Comparison of ENCODE assay signal across 24 mouse cellular contexts in the genomic region with DNA sequence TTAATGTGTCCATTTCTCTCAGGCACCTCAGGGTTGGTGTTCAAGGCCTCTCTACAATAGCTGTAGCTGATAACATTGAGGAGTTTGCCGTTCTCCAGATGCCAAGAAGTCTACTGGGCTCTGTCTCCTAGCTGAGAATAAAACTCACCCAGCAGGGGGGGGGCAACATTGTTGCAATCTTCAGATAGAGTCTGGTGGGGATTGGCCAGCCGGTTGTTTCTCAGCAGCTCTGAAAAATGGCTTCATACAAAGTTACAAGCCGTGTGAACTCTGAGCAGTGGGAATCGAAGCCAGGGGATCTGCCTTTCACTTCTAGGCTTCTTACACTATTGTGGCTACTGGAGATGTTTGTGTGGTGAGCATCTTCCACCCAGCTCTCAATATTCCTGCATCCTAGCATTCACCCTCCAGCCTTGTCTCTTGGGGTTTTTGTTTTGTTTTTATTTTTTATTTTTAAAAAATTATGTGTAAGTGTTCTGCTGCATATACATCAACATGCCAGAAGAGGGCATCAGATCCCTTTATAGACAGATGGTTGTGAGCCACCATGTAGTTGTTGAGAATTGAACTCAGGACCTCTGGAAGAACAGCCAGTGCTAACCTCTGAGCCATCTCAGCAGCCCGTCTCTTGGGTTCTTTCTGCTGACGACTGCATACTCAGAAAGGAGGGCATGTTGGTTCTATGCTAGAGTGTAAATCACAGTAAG. TPM values are rescaled to one million over a fixed set of nuclear protein-coding genes. Genes with fewer than 3 reads are reported as not detected.
DNase-seq lines count a peak whose midpoint lies in the region; ATAC-seq and TF ChIP-seq lines count a peak whose summit lies in the region.
"Had no signal": no experiment of that assay in that cellular context is flagged by ENCODE, and none has a peak within 500 bp of the region (broad histone marks: within the 10 kb centered on the region; RNA-seq: fewer than 3 reads in every experiment).

No protein-coding gene starts in this region.

- no peak for DNase-seq in hindbrain, postnatal 0 days (ENCODE audit: low spot score)
- peak; percentile 29 for DNase-seq in thymus, postnatal 0 days (ENCODE audit: low spot score)
- no peak for DNase-seq in thymus, adult 18-20 months
- DNase-seq in induced T-regulatory cell, adult 2 months (ENCODE audit: low read depth): peak; percentile 25
- no peak for DNase-seq in retina, embryonic 14.5 days (ENCODE audit: low spot score)
- no peak for DNase-seq in heart, postnatal 36 days
- DNase-seq: adrenal gland, postnatal 10 days; cerebellum, adult 9-11 months; gastrocnemius, postnatal 25 days; kidney, adult 2 months; kidney, postnatal 10 days; lung, adult 2 months; lung, postnatal 4 days; retina, postnatal 1 day; thymus, adult 2 months had no signal

- H3K27me3 ChIP-seq in hindbrain, postnatal 0 days (ENCODE audit: insufficient read depth, low read length): no peaks in the 10 kb centered on the region
- no peaks in the 10 kb centered on the region for H3K27me3 ChIP-seq in hindbrain, embryonic 16.5 days (replicated peaks; ENCODE audit: control insufficient read depth, insufficient read depth, low read length)
- H3K27me3 ChIP-seq: embryonic facial prominence, embryonic 12.5 days; forebrain, embryonic 13.5 days had no signal

- H3K9me3 ChIP-seq in hindbrain, postnatal 0 days (ENCODE audit: low read length): no peaks in the 10 kb centered on the region
- no peaks in the 10 kb centered on the region for H3K9me3 ChIP-seq in hindbrain, embryonic 16.5 days (ENCODE audit: control insufficient read depth, low read length)
- H3K9me3 ChIP-seq: embryonic facial prominence, embryonic 12.5 days; forebrain, embryonic 13.5 days; limb, embryonic 10.5 days had no signal

- H3K4me2 ChIP-seq in hindbrain, postnatal 0 days (ENCODE audit: low read depth, low read length): no peak overlapping the region
- H3K4me2 ChIP-seq in hindbrain, embryonic 16.5 days (ENCODE audit: low read length): no peak overlapping the region
- H3K4me2 ChIP-seq: embryonic facial prominence, embryonic 12.5 days; forebrain, embryonic 13.5 days; heart, embryonic 11.5 days; hindbrain, embryonic 14.5 days; liver, embryonic 11.5 days had no signal

- TF ChIP-seq CTCF in hindbrain, postnatal 0 days (IDR thresholded peaks at IDR 0.05; ENCODE audit: low read depth): peak; percentile 33

- intact Hi-C loops in heart, postnatal 36 days (cut with DNase I): no loop called here

- ATAC-seq in hindbrain, postnatal 0 days: no peak
- no peak for ATAC-seq in hindbrain, embryonic 16.5 days
- ATAC-seq: forebrain, embryonic 13.5 days had no signal

- no peak overlapping the region for H3K27ac ChIP-seq in hindbrain, postnatal 0 days
- H3K27ac ChIP-seq in hindbrain, embryonic 16.5 days (ENCODE audit: low read depth, low read length): no peak overlapping the region
- H3K27ac ChIP-seq: embryonic facial prominence, embryonic 12.5 days; forebrain, embryonic 13.5 days; hindbrain, embryonic 14.5 days; limb, embryonic 10.5 days had no signal

- no peaks in the 10 kb centered on the region for H3K36me3 ChIP-seq in hindbrain, postnatal 0 days (ENCODE audit: insufficient read depth, low read length)
- no peaks in the 10 kb centered on the region for H3K36me3 ChIP-seq in hindbrain, embryonic 16.5 days (ENCODE audit: control insufficient read depth, insufficient read depth, low read length)
- H3K36me3 ChIP-seq: embryonic facial prominence, embryonic 12.5 days; limb, embryonic 10.5 days had no signal

- no peak overlapping the region for H3K9ac ChIP-seq in hindbrain, postnatal 0 days (replicated peaks; ENCODE audit: low read length)
- no peak overlapping the region for H3K9ac ChIP-seq in hindbrain, embryonic 16.5 days (ENCODE audit: low read depth, low read length)
- H3K9ac ChIP-seq: embryonic facial prominence, embryonic 12.5 days; forebrain, embryonic 13.5 days; hindbrain, embryonic 14.5 days had no signal

- no peak overlapping the region for H3K4me3 ChIP-seq in hindbrain, postnatal 0 days (ENCODE audit: low read length)
- no peak overlapping the region for H3K4me3 ChIP-seq in hindbrain, embryonic 16.5 days (ENCODE audit: low read length)
- H3K4me3 ChIP-seq: embryonic facial prominence, embryonic 12.5 days; erythroblast, embryonic 14.5 days; forebrain, embryonic 13.5 days; limb, embryonic 10.5 days had no signal

- 66% methylated on average over 6 of the region's 6 CpGs for WGBS in hindbrain, postnatal 0 days
- 76% methylated on average over 6 of the region's 6 CpGs for WGBS in hindbrain, embryonic 16.5 days

- H3K4me1 ChIP-seq in hindbrain, postnatal 0 days (ENCODE audit: insufficient read depth, low read length): peaks cover 3% of the 10 kb centered on the region; the same call in 1 of the 2 replicates
- H3K4me1 ChIP-seq in hindbrain, embryonic 16.5 days (ENCODE audit: control insufficient read depth, insufficient read depth, low read depth, low read length): no peaks in the 10 kb centered on the region
- H3K4me1 ChIP-seq: embryonic facial prominence, embryonic 12.5 days; limb, embryonic 10.5 days had no signal

RNA-seq across cellular contexts. Expression of gene Chp2, which starts 21.3 kb away (rescaled TPM):
- 0.78 and 1.0 TPM in 2 replicates for total RNA-seq in hindbrain, postnatal 0 days (2014; rRNA removed)
- 1.3 and 1.4 TPM in 2 replicates for polyA plus RNA-seq in hindbrain, postnatal 0 days (2015; fragmentation: Nextera tagmentation; extraction: Ambion mirVana)
- 0.75 and 1.2 TPM in 2 replicates for polyA plus RNA-seq in hindbrain, embryonic 16.5 days (2015; fragmentation: Nextera tagmentation; extraction: Ambion mirVana)
- polyA plus RNA-seq in thymus, postnatal 0 days (2015; fragmentation: Nextera tagmentation; extraction: Ambion mirVana): 0.64 and 0.75 TPM in 2 replicates
- 1 to 10 TPM; 3.8 to 4.1 TPM for total RNA-seq in heart, postnatal 36 days (2021)
- polyA plus RNA-seq: embryonic facial prominence, embryonic 12.5 days; erythroblast, embryonic 14.5 days; heart, embryonic 11.5 days; limb, embryonic 10.5 days; liver, embryonic 11.5 days had no signal

RNA-seq across cellular contexts. Expression of gene Prkcb, which starts 48.0 kb away (rescaled TPM):
- total RNA-seq in hindbrain, postnatal 0 days (2014; rRNA removed): 255 and 261 TPM in 2 replicates
- polyA plus RNA-seq in hindbrain, postnatal 0 days (2015; fragmentation: Nextera tagmentation; extraction: Ambion mirVana): 187 and 200 TPM in 2 replicates
- 127 and 139 TPM in 2 replicates for polyA plus RNA-seq in hindbrain, embryonic 16.5 days (2015; fragmentation: Nextera tagmentation; extraction: Ambion mirVana)
- 151 and 206 TPM in 2 replicates for polyA plus RNA-seq in thymus, postnatal 0 days (2015; fragmentation: Nextera tagmentation; extraction: Ambion mirVana)
- 1 to 10 TPM; 3.2 to 4.9 TPM for total RNA-seq in heart, postnatal 36 days (2021)
- polyA plus RNA-seq: erythroblast, embryonic 14.5 days had no signal

RNA-seq across cellular contexts. Expression of gene Ern2, which starts 54.6 kb away (rescaled TPM):
- total RNA-seq in hindbrain, postnatal 0 days (2014; rRNA removed): 1.6 and 2.0 TPM in 2 replicates
- 1.4 TPM in 2 replicates for polyA plus RNA-seq in hindbrain, postnatal 0 days (2015; fragmentation: Nextera tagmentation; extraction: Ambion mirVana)
- 1.8 and 1.9 TPM in 2 replicates for polyA plus RNA-seq in hindbrain, embryonic 16.5 days (2015; fragmentation: Nextera tagmentation; extraction: Ambion mirVana)
- 0.08 and 0.10 TPM in 2 replicates for polyA plus RNA-seq in thymus, postnatal 0 days (2015; fragmentation: Nextera tagmentation; extraction: Ambion mirVana)
- total RNA-seq in heart, postnatal 36 days (2021): not detected
- total RNA-seq: gastrocnemius, postnatal 25 days; heart, postnatal 25 days had no signal
- polyA plus RNA-seq: embryonic facial prominence, embryonic 12.5 days; erythroblast, embryonic 14.5 days; heart, embryonic 11.5 days; limb, embryonic 10.5 days; liver, embryonic 11.5 days had no signal

Comparison
In these comparisons a context has a peak if more than half of its experiments do, and no peak if none do; other contexts are left out.
1. DNase-seq: peak in thymus, postnatal 0 days (single experiment) and induced T-regulatory cell, adult 2 months (single experiment); none in hindbrain, postnatal 0 days (single experiment), thymus, adult 18-20 months (0 of 2), retina, embryonic 14.5 days (single experiment) and heart, postnatal 36 days (0 of 2).